Mouse (Mus musculus) liver, postnatal 0 days (tissue): ENCODE measurements around the gene Clk3.

ENCODE experiments used
- CTCF ChIP-seq: sonication (generic); IDR thresholded peaks from 2 replicates; pipeline ENCODE4 v1.5.1; 2016; ENCODE audit warnings: antibody characterized with exemption, low read depth
- EP300 ChIP-seq: IDR thresholded peaks from 2 replicates; pipeline ENCODE4 v1.6.1; 2016; ENCODE audit warnings: antibody characterized with exemption, low read depth, mild to moderate bottlenecking

GRCm38 (mm10) chr9:57803839-57804238 is 38.2 kb upstream of the Clk3 start:
- TF ChIP-seq CTCF = no peak
- no peak for TF ChIP-seq EP300
